Mouse (Mus musculus): Measurements from ENCODE around the gene Gm9964. TPM values are rescaled to one million over a fixed set of nuclear protein-coding genes. Genes with fewer than 3 reads are reported as not detected.

The Gm9964 gene
- polyA plus RNA-seq (2016; fragmentation: Nextera tagmentation; extraction: Ambion mirVana): not detected in 2 replicates

DNA sequence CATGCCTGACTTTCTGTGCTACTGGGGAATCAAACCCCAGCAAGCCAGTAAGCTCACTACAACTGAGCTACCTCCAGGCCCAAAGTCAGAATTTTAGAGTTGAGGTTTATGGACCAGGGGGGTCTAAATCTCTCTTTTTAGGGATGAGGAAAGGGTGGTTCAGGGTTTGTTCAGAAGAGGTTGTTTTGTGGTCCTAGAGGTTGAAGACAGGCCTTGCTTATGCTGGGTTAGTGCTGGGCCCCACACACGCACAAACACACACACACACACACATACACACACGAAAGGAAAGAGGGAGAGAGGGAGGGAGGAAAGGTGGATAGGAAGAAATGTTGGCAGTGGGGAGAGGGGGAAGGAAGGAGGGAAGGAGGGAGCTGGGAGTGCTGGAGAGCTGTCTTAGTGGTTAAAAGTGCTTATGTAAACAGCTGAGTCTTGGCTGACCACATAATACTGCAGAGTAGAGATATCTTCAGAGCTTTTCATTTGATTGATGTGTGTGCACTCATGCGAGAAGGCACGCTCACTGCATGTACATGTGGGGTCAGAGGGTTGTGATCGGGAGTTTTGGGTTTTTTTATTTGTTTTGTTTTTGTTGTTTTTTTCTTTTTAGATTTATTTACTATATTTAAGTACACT lies at the start of gene Gm9964:
Gm9964 (minus strand) TSS at position 51 of the 636 bp plus-strand sequence.
- ATAC-seq (ENCODE audit: low FRiP score): no peak
- WGBS: 82% methylated on average over 5 of the region's 5 CpGs

DNA sequence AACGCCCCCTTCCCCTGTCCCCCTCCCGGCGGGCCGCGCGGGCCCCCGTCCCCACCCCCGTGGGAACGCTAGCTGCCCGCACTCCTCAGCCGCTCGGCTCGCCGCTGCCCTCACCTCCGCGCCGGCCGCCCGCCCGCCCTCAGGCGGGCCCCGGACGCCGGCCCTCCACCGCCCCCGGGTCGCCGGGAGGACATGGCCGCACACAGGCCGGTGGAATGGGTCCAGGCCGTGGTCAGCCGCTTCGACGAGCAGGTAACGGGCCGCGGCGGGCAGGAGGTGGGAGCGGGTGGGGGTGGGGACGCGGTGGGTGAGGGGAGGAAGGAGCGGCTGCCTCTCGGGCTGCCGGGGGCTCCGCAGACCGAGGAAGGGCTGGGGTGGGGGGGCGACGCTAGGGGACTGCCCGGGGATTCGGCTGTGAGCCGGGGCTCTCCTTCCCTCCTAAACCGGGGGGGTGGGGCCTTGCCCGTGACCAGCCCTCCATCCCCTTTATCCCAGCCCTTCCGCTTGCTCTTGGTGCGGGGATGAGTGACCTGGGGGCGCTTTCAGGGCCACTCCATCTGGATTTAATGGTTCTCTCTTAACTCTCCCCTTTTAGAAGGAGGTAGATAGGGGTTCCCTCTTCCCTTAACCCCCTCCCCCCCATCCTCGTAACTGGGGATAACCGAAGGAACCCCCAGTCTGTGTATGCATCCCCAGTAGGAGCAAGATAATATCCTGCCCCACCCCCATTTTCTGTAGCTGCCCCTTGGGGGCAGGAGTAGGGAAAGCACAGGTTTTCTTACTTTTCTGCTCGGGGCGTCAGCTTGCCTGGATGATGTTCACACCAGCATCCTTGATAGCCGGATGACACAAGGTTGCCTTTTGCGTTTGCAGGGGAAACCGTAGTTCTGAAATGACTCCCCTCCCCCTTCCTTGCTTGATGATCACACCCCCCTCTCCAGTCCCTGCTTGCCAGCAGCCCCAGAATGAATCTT lies 43.4 kb upstream of the Gm9964 start:
- no peaks in the 10 kb centered on the region for H3K9me3 ChIP-seq (replicated peaks)
- WGBS: 0% methylated on average over 31 of the region's 63 CpGs
- 0 out of 2 replicates have a peak, but pooled peaks cover 3% of the 10 kb centered on the region for H3K36me3 ChIP-seq
- peak overlapping the region; percentile 99 for H3K4me3 ChIP-seq
- ATAC-seq (ENCODE audit: low FRiP score): peak; percentile 82
- H3K9ac ChIP-seq: peak overlapping the region; percentile 99
- peak overlapping the region; percentile 97 for H3K27ac ChIP-seq
- peaks cover 15% of the 10 kb centered on the region for H3K4me1 ChIP-seq
- H3K4me2 ChIP-seq (replicated peaks): peak overlapping the region; percentile 81
- H3K27me3 ChIP-seq: no peaks in the 10 kb centered on the region

More for the DNA sequence above, at the start of gene Gm9964:
- H3K36me3 ChIP-seq: no peaks in the 10 kb centered on the region
- no peak within 1 kb of the TSS for H3K27ac ChIP-seq
- H3K27me3 ChIP-seq: no peaks in the 10 kb centered on the region
- no peak within 1 kb of the TSS for H3K9ac ChIP-seq
- no peak within 1 kb of the TSS for H3K4me3 ChIP-seq
- no peaks in the 10 kb centered on the region for H3K9me3 ChIP-seq (replicated peaks)
- no peak within 1 kb of the TSS for H3K4me2 ChIP-seq (replicated peaks)
- no peaks in the 10 kb centered on the region for H3K4me1 ChIP-seq

DNA sequence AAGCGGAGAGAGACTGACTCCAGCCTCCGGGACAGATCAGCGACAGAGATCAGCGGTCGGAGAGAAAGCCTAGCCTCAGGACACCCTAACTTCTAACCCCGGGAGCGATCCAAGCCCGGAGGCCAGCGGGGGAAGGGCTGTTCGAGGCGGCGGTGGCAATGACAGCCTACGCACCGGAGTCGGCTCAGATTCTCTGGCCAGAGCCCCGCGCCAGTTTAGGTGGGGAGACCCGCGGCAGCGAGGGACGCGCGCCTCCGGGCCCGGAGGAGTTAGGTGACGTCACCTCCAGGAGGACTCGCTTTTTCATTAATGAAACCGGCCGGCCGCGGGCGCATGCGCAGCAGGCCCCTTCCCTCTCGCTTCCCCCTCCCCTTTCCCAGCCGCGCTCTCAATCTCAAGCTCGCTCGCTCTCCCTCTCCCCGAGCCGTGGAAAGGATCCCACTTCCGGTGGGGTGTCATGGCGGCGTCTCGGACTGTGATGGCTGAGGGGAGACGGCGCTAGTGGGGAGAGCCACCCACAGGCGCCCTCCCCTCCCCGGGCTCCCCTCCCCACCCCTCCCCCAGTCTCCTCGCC lies 42.6 kb upstream of the Gm9964 start, which contains the start of gene Nf1:
Nf1 (plus strand) TSS at position 460 of the 574 bp plus-strand sequence.
- Histone ChIP-seq H3K9me3 (replicated peaks) (no peaks in the 10 kb centered on the region), H3K4me3 (peak within 1 kb of the TSS; percentile 99), H3K9ac (peak within 1 kb of the TSS; percentile 99), H3K27me3 (no peaks in the 10 kb centered on the region), H3K4me1 (peaks cover 15% of the 10 kb centered on the region), H3K27ac (peak within 1 kb of the TSS; percentile 97), H3K36me3 (0 out of 2 replicates have a peak, but pooled peaks cover 3% of the 10 kb centered on the region), H3K4me2 (replicated peaks) (peak within 1 kb of the TSS; percentile 81)
- WGBS: under 1% methylated on average over 46 of the region's 49 CpGs
- ATAC-seq (ENCODE audit: low FRiP score): peak; percentile 96

DNA sequence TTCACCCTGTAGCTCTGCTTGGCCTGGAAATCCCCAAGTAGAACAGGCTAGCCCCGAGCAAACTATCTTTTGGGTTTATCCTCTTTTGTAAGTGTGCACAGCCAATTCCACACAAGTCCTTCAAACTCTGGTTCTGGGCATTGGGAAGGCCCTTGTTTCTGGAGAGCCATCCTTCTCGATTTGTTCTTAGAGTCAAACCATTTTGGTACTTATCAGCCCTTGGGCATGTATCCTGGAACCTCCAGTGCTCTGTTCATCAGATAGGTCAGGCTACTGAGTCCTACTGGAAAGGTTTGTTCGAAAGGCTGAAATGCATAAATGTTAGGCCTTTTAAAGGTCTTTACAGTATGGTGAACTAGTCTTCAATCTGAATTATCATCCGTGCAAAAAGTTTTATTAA lies 41.9 kb upstream of the Gm9964 start:
- Histone ChIP-seq H3K9me3 (replicated peaks) (no peaks in the 10 kb centered on the region), H3K9ac (peak overlapping the region; percentile 99; the same call in 1 of the 2 replicates), H3K27ac (no peak overlapping the region), H3K4me1 (peaks cover 15% of the 10 kb centered on the region), H3K27me3 (no peaks in the 10 kb centered on the region), H3K36me3 (0 out of 2 replicates have a peak, but pooled peaks cover 3% of the 10 kb centered on the region), H3K4me2 (replicated peaks) (peak overlapping the region; percentile 81), H3K4me3 (peak overlapping the region; percentile 99)
- WGBS: 54% methylated on average over 4 of the region's 4 CpGs
- no peak for ATAC-seq (ENCODE audit: low FRiP score)

DNA sequence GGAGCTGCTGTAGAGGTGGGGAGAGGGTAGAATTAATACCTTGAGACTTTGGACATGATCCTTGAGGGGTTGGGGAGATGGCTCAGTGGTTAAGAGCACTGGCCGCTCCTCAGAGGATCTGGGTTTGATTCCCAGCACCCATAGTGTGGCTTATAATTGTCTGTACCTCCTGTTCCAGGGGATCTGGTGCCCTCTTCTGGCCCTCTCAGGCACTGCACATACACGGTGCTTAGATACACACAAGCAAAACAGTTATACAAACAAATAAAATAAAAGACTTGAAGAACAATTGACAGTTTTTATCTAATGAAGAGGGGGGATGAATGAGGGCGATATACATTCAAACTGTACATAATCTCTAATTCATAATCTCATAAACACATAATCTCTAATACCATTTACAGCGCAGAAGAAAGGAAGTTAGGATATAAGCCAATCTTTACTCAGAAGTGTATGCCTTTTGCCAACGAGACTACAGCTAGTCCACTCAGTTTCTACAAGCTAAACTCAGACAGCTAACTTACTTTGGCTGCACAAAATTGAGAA lies 40.1 kb upstream of the Gm9964 start:
- WGBS: 88% methylated on average over 5 of the region's 5 CpGs
- Histone ChIP-seq H3K9me3 (replicated peaks) (no peaks in the 10 kb centered on the region), H3K4me2 (replicated peaks) (no peak overlapping the region), H3K27me3 (no peaks in the 10 kb centered on the region), H3K4me3 (no peak overlapping the region), H3K9ac (no peak overlapping the region), H3K36me3 (no peaks in the 10 kb centered on the region), H3K27ac (no peak overlapping the region), H3K4me1 (peaks cover 15% of the 10 kb centered on the region)
- ATAC-seq (ENCODE audit: low FRiP score): no peak

DNA sequence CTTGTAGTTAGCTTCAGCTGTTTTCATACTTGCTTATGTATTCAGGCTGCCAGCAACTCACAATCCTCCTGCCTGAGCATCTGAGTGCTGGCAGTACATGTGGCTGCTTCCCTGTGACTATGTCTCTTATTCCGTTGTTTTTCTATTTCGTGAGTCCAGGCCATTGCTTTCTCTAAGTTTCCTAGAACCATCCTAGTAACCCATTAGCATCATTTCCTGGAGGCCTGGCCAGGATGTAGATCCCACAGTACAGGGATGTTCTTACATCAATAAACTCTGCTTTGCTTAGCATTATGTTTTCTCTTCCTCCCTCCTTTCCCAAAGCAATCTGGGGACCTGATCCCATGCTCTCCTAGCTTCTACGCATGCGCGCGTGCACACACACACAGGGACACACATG lies 38.4 kb upstream of the Gm9964 start:
- Histone ChIP-seq H3K27ac (no peak overlapping the region), H3K9ac (no peak overlapping the region), H3K4me1 (peaks cover 5% of the 10 kb centered on the region; the same call in 1 of the 2 replicates), H3K27me3 (no peaks in the 10 kb centered on the region), H3K36me3 (no peaks in the 10 kb centered on the region), H3K9me3 (replicated peaks) (no peaks in the 10 kb centered on the region), H3K4me2 (replicated peaks) (no peak overlapping the region), H3K4me3 (no peak overlapping the region)
- WGBS: 92% methylated on average over 6 of the region's 6 CpGs
- no peak for ATAC-seq (ENCODE audit: low FRiP score)

DNA sequence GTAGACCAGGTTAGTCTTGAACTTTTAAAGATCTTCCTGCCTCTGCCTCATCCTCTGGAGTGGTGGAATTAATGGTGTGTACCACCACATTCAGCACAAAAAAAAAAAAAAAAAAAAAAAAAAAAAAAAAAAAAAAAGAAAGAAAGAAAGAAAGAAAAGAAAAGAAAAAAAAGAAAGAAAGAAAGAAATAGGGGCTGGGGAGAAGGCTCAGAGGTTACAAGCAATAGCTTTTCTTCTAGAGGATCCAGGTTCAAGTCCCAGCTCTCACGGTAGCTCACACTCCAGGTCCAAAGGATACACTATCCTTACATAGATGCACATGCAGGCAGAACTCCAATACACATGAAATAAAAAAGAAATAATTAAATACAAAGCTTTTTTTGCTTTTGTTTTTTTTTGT lies 32.9 kb upstream of the Gm9964 start:
- H3K36me3 ChIP-seq: no peaks in the 10 kb centered on the region
- WGBS: 97% methylated on average over 1 of the region's 1 CpGs

DNA sequence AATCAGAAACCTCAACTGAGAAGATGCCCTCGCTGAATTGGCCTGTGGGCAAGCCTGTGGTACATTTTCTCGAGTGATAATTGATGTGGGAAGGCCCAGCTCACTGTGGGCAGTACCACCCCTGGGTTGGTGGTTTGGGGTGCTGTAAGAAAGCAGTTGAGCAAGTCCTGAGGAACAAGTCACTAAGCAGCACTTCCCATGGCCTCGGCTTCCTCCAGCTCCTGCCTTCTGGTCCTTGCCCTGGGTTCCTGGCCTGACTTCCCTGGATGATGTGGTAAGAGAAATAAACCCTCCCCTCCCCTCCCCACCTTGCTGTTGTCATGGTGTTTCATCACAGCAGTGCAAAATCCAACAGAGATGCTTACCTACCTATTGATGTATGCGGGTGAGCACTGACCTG lies 31.4 kb upstream of the Gm9964 start:
- Histone ChIP-seq H3K4me3 (no peak overlapping the region), H3K27ac (no peak overlapping the region), H3K9me3 (replicated peaks) (no peaks in the 10 kb centered on the region), H3K27me3 (no peaks in the 10 kb centered on the region), H3K9ac (no peak overlapping the region), H3K4me1 (no peaks in the 10 kb centered on the region), H3K36me3 (no peaks in the 10 kb centered on the region), H3K4me2 (replicated peaks) (no peak overlapping the region)
- no peak for ATAC-seq (ENCODE audit: low FRiP score)
- 95% methylated on average over 4 of the region's 4 CpGs for WGBS

More for the DNA sequence above, 32.9 kb upstream of the Gm9964 start:
- Histone ChIP-seq H3K4me1 (no peaks in the 10 kb centered on the region), H3K4me3 (no peak overlapping the region), H3K9me3 (replicated peaks) (no peaks in the 10 kb centered on the region), H3K27ac (no peak overlapping the region), H3K4me2 (replicated peaks) (no peak overlapping the region), H3K27me3 (no peaks in the 10 kb centered on the region), H3K9ac (no peak overlapping the region)
- ATAC-seq (ENCODE audit: low FRiP score): no peak

DNA sequence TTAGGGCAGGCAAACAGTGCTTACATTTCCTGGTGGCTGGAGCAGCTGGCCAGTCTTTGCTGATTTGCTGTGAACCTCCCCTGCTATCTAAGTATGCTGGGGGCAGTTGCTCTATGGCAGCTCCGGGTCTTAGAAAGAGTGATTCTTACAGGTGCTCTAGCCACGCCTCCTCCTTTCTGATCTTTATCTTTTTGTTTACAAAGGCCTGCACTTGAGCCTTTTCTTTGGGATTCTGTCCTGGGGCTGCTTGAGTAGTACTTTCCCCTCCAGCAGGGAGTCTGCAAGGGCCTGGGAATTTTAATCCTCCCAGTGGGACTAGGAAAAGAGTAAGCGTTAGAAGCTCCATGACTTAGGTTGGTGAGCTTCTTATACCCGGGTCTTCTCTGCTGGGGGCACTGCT lies 30.4 kb upstream of the Gm9964 start:
- H3K27me3 ChIP-seq: no peaks in the 10 kb centered on the region
- ATAC-seq (ENCODE audit: low FRiP score): no peak
- 29% methylated on average over 4 of the region's 4 CpGs for WGBS

DNA sequence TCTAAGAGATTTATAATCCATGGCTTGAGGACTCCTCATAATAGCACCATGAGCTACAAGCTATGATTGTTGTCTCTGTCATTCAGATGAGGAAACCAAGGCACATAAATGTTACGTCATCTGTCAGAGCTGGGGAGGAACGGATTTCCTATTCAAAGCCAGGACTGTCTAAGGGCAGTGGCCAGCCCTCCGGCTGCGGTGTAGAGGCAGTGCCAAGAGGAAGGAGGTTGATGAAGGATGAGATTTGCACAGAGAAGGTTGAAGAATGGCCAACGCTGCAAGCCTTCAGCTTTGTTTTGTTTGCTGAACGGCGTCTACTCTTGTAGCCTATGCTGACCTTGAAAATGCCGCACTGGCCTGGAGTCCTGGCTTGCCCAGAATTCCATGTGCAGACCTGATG lies 29.0 kb upstream of the Gm9964 start:
- Histone ChIP-seq H3K27ac (no peak overlapping the region), H3K4me3 (no peak overlapping the region), H3K4me1 (no peaks in the 10 kb centered on the region), H3K9ac (no peak overlapping the region), H3K36me3 (no peaks in the 10 kb centered on the region), H3K4me2 (replicated peaks) (no peak overlapping the region), H3K27me3 (no peaks in the 10 kb centered on the region), H3K9me3 (replicated peaks) (no peaks in the 10 kb centered on the region)
- no peak for ATAC-seq (ENCODE audit: low FRiP score)
- WGBS: 91% methylated on average over 8 of the region's 8 CpGs

More for the DNA sequence above, 30.4 kb upstream of the Gm9964 start:
- H3K4me3 ChIP-seq: no peak overlapping the region
- H3K36me3 ChIP-seq: no peaks in the 10 kb centered on the region
- no peaks in the 10 kb centered on the region for H3K4me1 ChIP-seq
- H3K9ac ChIP-seq: no peak overlapping the region
- no peaks in the 10 kb centered on the region for H3K9me3 ChIP-seq (replicated peaks)
- H3K27ac ChIP-seq: no peak overlapping the region
- no peak overlapping the region for H3K4me2 ChIP-seq (replicated peaks)

DNA sequence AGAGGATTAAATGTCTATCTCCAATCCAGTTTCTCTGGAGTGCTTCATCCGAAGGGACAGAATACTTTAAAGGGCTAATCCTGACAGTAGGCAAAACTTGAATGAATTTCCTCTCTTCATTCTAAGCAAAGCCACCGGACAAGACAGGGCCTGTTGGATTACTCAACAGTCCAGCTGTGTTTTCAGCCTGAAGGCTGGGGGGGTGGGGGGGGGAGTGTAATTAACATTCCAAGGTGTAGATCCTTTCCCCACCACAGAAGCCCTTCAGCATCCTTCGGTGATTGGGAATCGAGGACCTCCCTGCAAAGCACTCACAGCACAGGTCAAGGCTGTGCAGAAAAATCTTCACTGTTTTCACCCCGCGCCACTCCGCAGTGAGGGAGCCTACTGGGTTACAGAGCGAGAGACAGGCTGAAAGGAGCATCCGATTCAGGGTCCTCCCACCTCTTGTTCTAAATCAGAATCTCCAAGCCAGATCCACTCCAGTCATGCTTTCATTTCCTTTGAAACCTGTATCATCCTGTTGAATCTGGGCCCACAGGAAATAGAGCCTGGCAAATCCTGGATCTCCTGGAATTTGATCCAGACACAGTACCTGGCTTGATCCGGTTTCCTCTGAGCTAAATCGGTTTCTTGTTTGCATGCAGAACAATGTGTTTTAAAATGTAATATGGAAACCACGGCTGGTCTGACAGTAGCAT lies 27.4 kb upstream of the Gm9964 start:
- ATAC-seq (ENCODE audit: low FRiP score): no peak
- Histone ChIP-seq H3K9ac (no peak overlapping the region), H3K27ac (no peak overlapping the region), H3K4me2 (replicated peaks) (no peak overlapping the region), H3K9me3 (replicated peaks) (no peaks in the 10 kb centered on the region), H3K4me1 (no peaks in the 10 kb centered on the region), H3K27me3 (no peaks in the 10 kb centered on the region), H3K4me3 (no peak overlapping the region), H3K36me3 (no peaks in the 10 kb centered on the region)
- 73% methylated on average over 12 of the region's 12 CpGs for WGBS

Measured in hindbrain, embryonic 12.5 days (tissue).